Comparison of ENCODE assay signal across 10 mouse cellular contexts in the genomic region with DNA sequence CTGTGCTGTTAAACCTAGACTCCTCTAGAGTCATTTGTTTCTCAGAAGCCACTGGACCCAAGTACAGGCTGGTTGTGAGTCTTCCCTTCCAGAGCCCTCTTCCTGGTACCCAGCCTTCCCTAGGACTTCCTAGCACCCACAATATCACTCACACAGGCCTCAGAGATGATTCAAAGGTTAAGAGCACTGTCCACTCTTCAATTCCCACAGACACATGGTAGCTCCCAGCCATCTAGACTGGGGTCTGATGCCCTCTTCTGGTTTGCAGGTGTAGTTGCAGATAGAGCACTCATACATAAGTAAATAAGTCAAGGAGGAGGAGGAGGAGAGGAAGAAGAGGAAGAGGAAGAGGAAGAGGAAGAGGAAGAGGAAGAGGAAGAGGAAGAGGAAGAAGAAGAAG.
DNase-seq lines count a peak whose midpoint lies in the region; ATAC-seq lines count a peak whose summit lies in the region.
"Had no signal": no experiment of that assay in that cellular context is flagged by ENCODE, and none has a peak within 500 bp of the region (broad histone marks: within the 10 kb centered on the region; RNA-seq: fewer than 3 reads in every experiment).

No protein-coding gene starts in this region.

- intact Hi-C loops in heart, postnatal 36 days (cut with DNase I) = loop anchor here (2.0 to 5.0 kb wide), 2 partner anchors 318 to 706 kb away; no protein-coding TSS in a partner anchor

- DNase-seq in heart, embryonic 10.5 days (ENCODE audit: low spot score) = peak; percentile 74
- no peak for DNase-seq in heart, postnatal 36 days
- DNase-seq in right cerebral cortex, adult 18-20 months = peak; percentile 57
- no peak for DNase-seq in right cerebral cortex, postnatal 10 days (ENCODE audit: low spot score in 2 of 2)
- no peak for DNase-seq in gastrocnemius, postnatal 25 days
- no peak for DNase-seq in layer of hippocampus, postnatal 25 days (ENCODE audit: extremely low spot score in 1 of 2, low spot score in 1 of 2)
- DNase-seq: liver, embryonic 13.5 days had no signal

- no peak overlapping the region for H3K4me2 ChIP-seq in forebrain, embryonic 12.5 days
- no peak overlapping the region for H3K4me2 ChIP-seq in neural tube, embryonic 14.5 days (ENCODE audit: low read depth, low read length)
- H3K4me2 ChIP-seq: liver, embryonic 13.5 days; stomach, embryonic 15.5 days had no signal

- no peak overlapping the region for H3K27ac ChIP-seq in heart, embryonic 10.5 days
- H3K27ac ChIP-seq in forebrain, embryonic 12.5 days = peak overlapping the region; percentile 15; the same call in 1 of the 2 replicates
- no peak overlapping the region for H3K27ac ChIP-seq in neural tube, embryonic 14.5 days (ENCODE audit: low read depth, low read length)
- H3K27ac ChIP-seq: liver, embryonic 13.5 days; stomach, embryonic 15.5 days had no signal

- H3K4me1 ChIP-seq in heart, embryonic 10.5 days = peaks cover 6% of the 10 kb centered on the region; the same call in 1 of the 2 replicates
- peaks cover 17% of the 10 kb centered on the region for H3K4me1 ChIP-seq in forebrain, embryonic 12.5 days
- no peaks in the 10 kb centered on the region for H3K4me1 ChIP-seq in neural tube, embryonic 14.5 days (ENCODE audit: control insufficient read depth, insufficient read depth, low read length)
- H3K4me1 ChIP-seq: liver, embryonic 13.5 days; stomach, embryonic 15.5 days had no signal

- ATAC-seq in forebrain, embryonic 12.5 days (ENCODE audit: low FRiP score) = 0 out of 2 replicates have a peak, but pooled peaks have one; percentile 17
- ATAC-seq in neural tube, embryonic 14.5 days (ENCODE audit: low read depth) = 0 out of 2 replicates have a peak, but pooled peaks have one; percentile 22

- H3K27me3 ChIP-seq in heart, embryonic 10.5 days (ENCODE audit: insufficient read depth, poor library complexity, severe bottlenecking) = 0 out of 2 replicates have a peak, but pooled peaks cover 6% of the 10 kb centered on the region
- peaks cover 21% of the 10 kb centered on the region for H3K27me3 ChIP-seq in forebrain, embryonic 12.5 days
- no peaks in the 10 kb centered on the region for H3K27me3 ChIP-seq in neural tube, embryonic 14.5 days (ENCODE audit: control insufficient read depth, insufficient read depth, low read length)
- H3K27me3 ChIP-seq: liver, embryonic 13.5 days; stomach, embryonic 15.5 days had no signal

- H3K4me3 ChIP-seq in heart, embryonic 10.5 days = no peak overlapping the region
- no peak overlapping the region for H3K4me3 ChIP-seq in forebrain, embryonic 12.5 days (replicated peaks)
- no peak overlapping the region for H3K4me3 ChIP-seq in neural tube, embryonic 14.5 days (ENCODE audit: low read depth, low read length)
- H3K4me3 ChIP-seq: liver, embryonic 13.5 days; stomach, embryonic 15.5 days had no signal

- no peaks in the 10 kb centered on the region for H3K9me3 ChIP-seq in heart, embryonic 10.5 days
- H3K9me3 ChIP-seq in forebrain, embryonic 12.5 days = no peaks in the 10 kb centered on the region
- no peaks in the 10 kb centered on the region for H3K9me3 ChIP-seq in neural tube, embryonic 14.5 days (ENCODE audit: control insufficient read depth, low read length)
- H3K9me3 ChIP-seq: liver, embryonic 13.5 days; stomach, embryonic 15.5 days had no signal

- no peaks in the 10 kb centered on the region for H3K36me3 ChIP-seq in heart, embryonic 10.5 days
- no peaks in the 10 kb centered on the region for H3K36me3 ChIP-seq in forebrain, embryonic 12.5 days (replicated peaks)
- no peaks in the 10 kb centered on the region for H3K36me3 ChIP-seq in neural tube, embryonic 14.5 days (ENCODE audit: control insufficient read depth, insufficient read depth, low read length)
- H3K36me3 ChIP-seq: liver, embryonic 13.5 days; stomach, embryonic 15.5 days had no signal

- no peak overlapping the region for H3K9ac ChIP-seq in forebrain, embryonic 12.5 days
- H3K9ac ChIP-seq in neural tube, embryonic 14.5 days (replicated peaks; ENCODE audit: low read depth, low read length) = no peak overlapping the region
- H3K9ac ChIP-seq: liver, embryonic 13.5 days; stomach, embryonic 15.5 days had no signal

Comparison
In these comparisons a context has a peak if more than half of its experiments do, and no peak if none do; other contexts are left out.
1. DNase-seq: peak in heart, embryonic 10.5 days (single experiment) and right cerebral cortex, adult 18-20 months (single experiment); none in heart, postnatal 36 days (0 of 2), right cerebral cortex, postnatal 10 days (0 of 2), gastrocnemius, postnatal 25 days (single experiment) and layer of hippocampus, postnatal 25 days (0 of 2).